Mouse (Mus musculus) midbrain, embryonic 10.5 days (tissue): ENCODE measurements around the gene Rps6. TPM values are rescaled to one million over a fixed set of nuclear protein-coding genes. Genes with fewer than 3 reads are reported as not detected.

Source experiments
- DNase-seq: peaks from one replicate; pipeline ENCODE4 v3.0.0-alpha.2; 2017; ENCODE audit warnings: low spot score
- H3K27ac ChIP-seq: fragments of 300-500 bp; sonication (generic); replicated peaks from 2 replicates; pipeline ENCODE4 v1.5.1; 2016; ENCODE audit warnings: mild to moderate bottlenecking
- H3K27me3 ChIP-seq: fragments of 300-500 bp; sonication (generic); 2 replicates; pipeline ENCODE4 v1.6.1; 2016; ENCODE audit warnings: low read depth, mild to moderate bottlenecking; ENCODE audit not compliant: poor library complexity, severe bottlenecking
- H3K36me3 ChIP-seq: fragments of 300-500 bp; sonication (generic); 2 replicates; pipeline ENCODE4 v1.6.1; 2016; ENCODE audit warnings: mild to moderate bottlenecking, moderate library complexity
- H3K4me1 ChIP-seq: fragments of 300-500 bp; sonication (generic); 2 replicates; pipeline ENCODE4 v1.6.1; 2016
- H3K4me3 ChIP-seq: fragments of 300-500 bp; sonication (generic); 2 replicates; pipeline ENCODE4 v1.5.1; 2016; ENCODE audit warnings: mild to moderate bottlenecking, moderate library complexity
- H3K9me3 ChIP-seq: fragments of 300-500 bp; sonication (generic); replicated peaks from 2 replicates; pipeline ENCODE4 v1.6.1; 2016; ENCODE audit warnings: mild to moderate bottlenecking
- WGBS: fragments of 180-500 bp; shearing (Covaris S2); methylation state at CpG from one replicate; pipeline ENCODE4 v1.1.7; 2016; 5-methylcytosine and 5-hydroxymethylcytosine counted together
- polyA plus RNA-seq: library from polyadenylated mRNA; unstranded; fragments of >200 nt; fragmentation: Nextera tagmentation; extraction: Ambion mirVana; gene quantifications from 2 replicates; pipeline ENCODE4 v1.2.1, GENCODE M21; 2016

Rps6 gene
- 583 and 651 TPM in 2 replicates for polyA plus RNA-seq

DNA sequence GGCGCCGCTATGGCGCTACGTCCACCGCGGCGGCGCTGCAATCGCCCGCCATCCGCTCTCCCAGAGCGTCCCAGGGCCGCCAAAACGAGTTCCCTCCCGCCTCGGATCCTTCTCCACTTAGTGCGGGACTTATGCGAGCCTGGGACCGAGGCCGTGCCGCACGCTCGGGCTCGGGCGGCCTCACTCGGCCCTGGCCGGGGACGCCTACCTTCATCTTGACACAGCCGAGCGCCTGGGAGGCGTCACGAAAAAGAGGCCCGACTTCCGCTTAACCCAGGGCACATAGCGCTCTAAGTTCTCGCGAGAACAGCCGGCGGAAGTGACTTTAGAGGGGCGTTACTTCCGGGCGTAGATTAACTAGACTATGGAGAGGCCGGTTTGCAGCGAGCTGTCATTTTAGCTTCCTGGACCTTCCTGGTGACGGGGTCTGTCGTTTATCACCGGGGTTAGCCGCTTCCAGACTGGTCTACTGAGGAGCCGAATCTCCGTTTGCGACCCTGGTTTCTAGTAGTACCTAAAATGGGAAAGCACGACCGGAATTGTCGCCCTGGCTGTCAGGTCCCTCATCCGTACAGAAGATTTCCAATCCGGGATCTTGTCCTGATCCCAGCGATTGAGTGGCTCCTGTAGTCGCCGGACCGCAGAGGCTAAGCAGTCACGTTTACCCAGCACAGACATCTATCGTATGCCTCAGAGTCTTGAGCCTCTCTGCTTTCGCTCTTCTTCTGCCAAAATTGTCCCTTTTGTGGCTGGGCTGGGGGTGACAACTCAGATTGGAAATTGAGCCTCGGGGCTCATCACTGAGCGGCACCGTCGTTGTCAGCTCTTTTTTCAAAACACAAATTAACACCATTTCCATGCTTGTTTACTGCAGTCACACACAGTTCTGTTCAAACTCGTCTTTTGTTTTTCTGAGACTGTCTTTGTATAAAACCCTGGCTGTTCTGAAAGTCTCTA is at the start of gene Rps6:
Rps6 (minus strand) TSS at position 300 of the 957 bp plus-strand sequence.
- Histone ChIP-seq H3K36me3 (peaks cover 37% of the 10 kb centered on the region), H3K4me3 (peak within 1 kb of the TSS; percentile 99), H3K27ac (peak within 1 kb of the TSS; percentile 99), H3K4me1 (peaks cover 17% of the 10 kb centered on the region), H3K9me3 (no peaks in the 10 kb centered on the region), H3K27me3 (no peaks in the 10 kb centered on the region)
- peak; percentile 96 for DNase-seq
- under 1% methylated on average over 68 of the region's 68 CpGs for WGBS

DNA sequence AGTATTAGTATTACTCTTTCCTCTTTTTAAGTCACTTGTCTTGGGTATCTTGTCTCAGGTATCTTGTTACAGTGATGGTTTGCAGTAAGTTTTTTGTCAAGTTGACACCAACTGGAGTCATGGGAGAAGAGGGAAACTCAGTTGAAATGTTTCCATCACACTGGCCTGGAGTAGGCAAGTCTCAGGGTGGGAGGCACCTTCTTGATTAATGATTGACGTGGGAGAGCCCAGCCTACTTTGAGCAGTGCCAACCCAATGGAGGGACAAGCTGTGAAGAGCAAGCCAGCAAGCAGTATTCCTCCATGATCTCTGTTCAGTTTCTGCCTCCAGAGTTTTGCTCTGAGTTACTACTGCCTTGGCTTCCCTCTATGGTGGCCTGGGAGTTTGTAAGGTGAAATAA is 48.7 kb upstream of the Rps6 start:
- 83% methylated on average over 1 of the region's 1 CpGs for WGBS
- DNase-seq, result no peak

DNA sequence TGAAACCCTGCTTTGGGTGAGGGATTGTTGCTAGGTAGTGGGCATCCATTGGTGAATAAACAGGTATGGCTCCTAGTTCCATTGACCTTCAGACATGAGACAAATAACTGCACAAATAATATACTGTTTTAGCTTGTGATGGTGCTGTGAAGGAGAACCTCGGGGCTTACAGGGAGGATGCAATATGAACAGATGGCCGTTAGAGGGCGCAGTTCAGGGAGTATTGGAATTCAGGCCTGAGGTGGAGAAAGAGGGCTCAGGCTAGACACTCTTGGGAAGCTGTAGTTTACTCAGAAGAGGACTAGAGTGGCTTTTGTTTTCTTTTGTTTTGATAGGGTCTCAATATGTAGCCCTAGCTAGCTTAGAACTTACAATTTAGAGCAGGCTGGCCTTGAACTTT is 47.8 kb upstream of the Rps6 start:
- DNase-seq, result no peak
- no peak overlapping the region for H3K27ac ChIP-seq
- no peaks in the 10 kb centered on the region for H3K9me3 ChIP-seq
- H3K4me3 ChIP-seq, result no peak overlapping the region
- H3K36me3 ChIP-seq, result no peaks in the 10 kb centered on the region
- H3K4me1 ChIP-seq, result 0 out of 2 replicates have a peak, but pooled peaks cover 5% of the 10 kb centered on the region
- 40% methylated on average over 3 of the region's 3 CpGs for WGBS
- H3K27me3 ChIP-seq, result no peaks in the 10 kb centered on the region

More for the DNA sequence above, 48.7 kb upstream of the Rps6 start:
- no peaks in the 10 kb centered on the region for H3K9me3 ChIP-seq
- no peak overlapping the region for H3K27ac ChIP-seq
- 0 out of 2 replicates have a peak, but pooled peaks cover 5% of the 10 kb centered on the region for H3K4me1 ChIP-seq
- H3K36me3 ChIP-seq, result no peaks in the 10 kb centered on the region
- no peak overlapping the region for H3K4me3 ChIP-seq
- H3K27me3 ChIP-seq, result no peaks in the 10 kb centered on the region

DNA sequence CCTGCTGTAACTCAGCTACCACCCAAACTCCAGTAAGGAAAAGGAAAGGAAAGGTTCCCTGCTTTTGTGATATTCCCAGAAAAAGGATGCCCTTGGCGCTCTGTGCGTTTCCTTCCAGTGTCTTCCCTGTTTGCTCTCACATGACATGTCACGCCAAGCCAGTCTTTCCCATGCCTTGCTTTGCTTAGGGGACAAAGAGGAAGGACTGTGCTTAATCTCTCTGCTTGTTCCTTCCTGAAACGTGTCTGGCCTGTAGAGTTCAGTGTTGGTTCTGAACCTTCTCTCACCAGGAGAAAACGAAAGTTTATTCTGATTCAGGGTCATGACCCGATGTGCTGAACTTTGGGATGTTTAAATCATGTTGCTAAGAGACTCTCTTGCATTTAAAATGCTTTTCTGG is 45.1 kb upstream of the Rps6 start:
- H3K4me3 ChIP-seq, result no peak overlapping the region
- no peaks in the 10 kb centered on the region for H3K36me3 ChIP-seq
- WGBS, result 58% methylated on average over 6 of the region's 6 CpGs
- 0 out of 2 replicates have a peak, but pooled peaks cover 5% of the 10 kb centered on the region for H3K4me1 ChIP-seq
- no peaks in the 10 kb centered on the region for H3K27me3 ChIP-seq
- no peaks in the 10 kb centered on the region for H3K9me3 ChIP-seq
- peak overlapping the region; percentile 42 for H3K27ac ChIP-seq
- peak; percentile 13 for DNase-seq

DNA sequence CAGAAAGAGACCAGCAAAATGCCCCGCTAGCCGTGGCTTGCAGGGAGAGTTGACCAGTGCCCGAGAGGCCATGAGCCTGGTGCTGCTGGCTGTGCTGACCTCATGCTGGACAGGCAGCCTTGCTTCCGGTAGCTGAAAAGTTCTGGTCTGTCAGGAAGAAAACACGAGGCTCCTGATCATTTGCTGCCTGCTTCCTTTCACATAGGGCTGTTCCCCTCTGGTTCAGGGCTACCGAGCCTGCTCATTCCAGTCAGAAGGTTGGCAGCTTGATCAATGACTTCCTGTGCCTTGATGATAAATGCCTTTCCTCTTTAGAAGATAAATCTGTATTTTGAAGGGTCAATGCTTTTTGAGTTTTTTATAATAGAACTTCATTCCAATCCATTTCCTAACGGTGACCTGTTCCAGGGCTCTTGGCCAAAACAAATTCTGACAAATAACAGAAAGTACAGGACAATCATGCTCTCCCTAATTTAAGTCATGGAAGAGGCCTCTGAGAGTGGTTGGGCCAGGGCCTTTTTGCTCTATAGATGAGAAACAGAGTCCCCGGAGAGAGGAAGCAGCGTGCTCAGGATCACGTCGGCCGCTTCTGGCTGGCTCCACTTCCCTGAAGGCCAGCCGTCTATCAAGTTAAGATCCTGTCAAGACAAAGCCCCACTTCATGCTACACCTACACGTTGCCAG is 41.7 kb upstream of the Rps6 start:
- H3K9me3 ChIP-seq, result no peaks in the 10 kb centered on the region
- H3K4me1 ChIP-seq, result 0 out of 2 replicates have a peak, but pooled peaks cover 5% of the 10 kb centered on the region
- H3K27ac ChIP-seq, result no peak overlapping the region
- H3K36me3 ChIP-seq, result no peaks in the 10 kb centered on the region
- 79% methylated on average over 14 of the region's 14 CpGs for WGBS
- H3K27me3 ChIP-seq, result no peaks in the 10 kb centered on the region
- no peak overlapping the region for H3K4me3 ChIP-seq
- no peak for DNase-seq

DNA sequence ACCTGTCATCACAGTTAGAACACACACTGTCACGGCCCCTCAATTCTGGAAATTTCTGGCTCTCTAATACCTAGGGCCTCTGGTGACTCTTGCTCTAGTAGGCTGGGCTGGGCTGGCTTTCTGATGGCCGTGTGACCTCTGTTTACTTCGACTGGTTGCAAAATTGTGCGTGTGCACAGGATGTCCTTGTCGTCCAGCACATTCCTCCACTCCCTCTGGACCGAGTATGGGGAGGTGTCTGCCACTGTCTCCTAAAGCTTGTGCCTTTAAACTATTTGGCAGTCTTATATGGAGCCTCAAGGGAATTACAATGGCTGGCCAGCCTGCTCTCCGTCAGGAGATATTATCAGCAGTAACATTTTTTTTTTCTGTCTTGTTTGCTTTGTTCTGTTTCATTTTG is 40.2 kb upstream of the Rps6 start:
- 84% methylated on average over 7 of the region's 7 CpGs for WGBS
- Histone ChIP-seq H3K4me3 (no peak overlapping the region), H3K27me3 (no peaks in the 10 kb centered on the region), H3K9me3 (no peaks in the 10 kb centered on the region), H3K36me3 (no peaks in the 10 kb centered on the region), H3K4me1 (0 out of 2 replicates have a peak, but pooled peaks cover 5% of the 10 kb centered on the region), H3K27ac (no peak overlapping the region)
- no peak for DNase-seq

DNA sequence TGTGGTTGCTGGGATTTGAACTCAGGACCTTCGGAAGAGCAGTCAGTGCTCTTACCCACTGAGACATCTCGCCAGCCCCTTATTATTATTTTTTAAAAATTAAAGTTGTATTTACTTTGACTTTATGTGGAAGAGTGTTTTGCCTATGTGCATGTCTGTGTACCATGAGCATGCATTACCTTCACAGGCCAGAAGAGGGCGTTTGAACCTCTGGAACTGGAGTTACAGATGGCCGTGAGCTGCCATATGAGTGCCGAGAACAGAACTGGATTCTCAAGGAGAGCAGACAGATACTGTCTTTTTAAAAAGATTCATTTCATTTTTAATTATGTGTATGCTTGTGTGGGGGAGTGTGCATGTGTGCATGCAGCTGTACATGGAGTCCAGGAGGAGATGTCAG is 30.7 kb upstream of the Rps6 start:
- no peaks in the 10 kb centered on the region; the same call in 1 of the 2 replicates for H3K4me1 ChIP-seq
- no peak overlapping the region for H3K4me3 ChIP-seq
- no peaks in the 10 kb centered on the region for H3K9me3 ChIP-seq
- H3K36me3 ChIP-seq, result no peaks in the 10 kb centered on the region
- WGBS, result 71% methylated on average over 5 of the region's 5 CpGs
- no peak overlapping the region for H3K27ac ChIP-seq
- no peaks in the 10 kb centered on the region for H3K27me3 ChIP-seq
- DNase-seq, result no peak

DNA sequence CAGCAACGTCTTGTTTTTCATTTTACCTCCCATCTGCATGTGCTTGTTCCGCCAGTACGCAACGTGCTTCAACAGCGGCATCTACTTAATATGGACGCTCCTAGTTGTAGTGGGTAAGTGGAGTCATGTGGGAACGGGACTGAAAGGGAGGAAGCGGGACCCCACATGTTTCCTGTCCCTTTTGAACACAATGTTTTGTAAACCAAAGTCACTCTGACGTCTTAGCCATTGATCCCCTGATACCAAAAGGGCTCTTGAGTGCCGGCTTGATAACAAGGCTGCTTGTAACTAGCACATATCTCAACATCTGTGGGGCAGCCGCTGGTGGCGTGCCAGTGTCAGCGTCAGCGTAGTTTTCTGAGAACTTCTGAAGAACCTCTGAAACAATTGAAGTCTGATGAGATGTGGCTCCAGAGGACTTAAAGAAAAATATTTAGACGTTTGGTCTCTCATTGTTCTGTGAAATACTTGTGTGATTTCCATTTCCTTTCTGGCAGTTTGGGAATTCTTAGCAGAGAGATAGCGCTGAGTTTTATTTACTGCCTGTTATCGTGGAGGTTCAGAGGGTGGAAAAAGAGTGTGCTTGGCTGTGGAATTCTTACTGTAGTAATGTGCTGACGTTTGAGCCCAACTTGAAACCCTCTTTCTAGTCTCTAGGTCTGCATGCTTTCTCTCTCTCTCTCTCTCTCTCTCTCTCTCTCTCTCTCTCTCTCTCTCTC is 29.1 kb upstream of the Rps6 start:
- 49% methylated on average over 18 of the region's 18 CpGs for WGBS
- Histone ChIP-seq H3K27me3 (no peaks in the 10 kb centered on the region), H3K27ac (no peak overlapping the region), H3K36me3 (no peaks in the 10 kb centered on the region), H3K4me3 (peak overlapping the region; percentile 30), H3K4me1 (no peaks in the 10 kb centered on the region; the same call in 1 of the 2 replicates), H3K9me3 (no peaks in the 10 kb centered on the region)
- DNase-seq, result no peak

DNA sequence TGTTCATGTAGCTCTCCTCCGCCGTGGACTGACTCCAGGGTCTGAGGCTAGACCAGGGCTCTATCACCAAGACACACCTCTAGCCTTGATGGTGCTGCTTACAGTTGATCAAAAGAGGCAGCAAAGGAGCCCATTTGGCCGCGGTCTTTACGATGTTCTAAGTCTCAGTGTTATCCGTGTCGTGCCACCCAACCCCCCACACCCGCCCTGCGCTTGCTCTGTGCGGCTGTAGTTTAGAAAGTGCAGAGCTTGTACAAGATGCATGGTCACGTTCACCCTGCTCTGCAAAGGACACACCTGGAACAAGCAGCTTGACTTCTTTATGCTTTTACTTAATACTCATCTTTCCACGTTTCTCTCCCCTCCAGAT is 28.6 kb upstream of the Rps6 start:
- 55% methylated on average over 12 of the region's 12 CpGs for WGBS
- DNase-seq, result no peak
- Histone ChIP-seq H3K4me1 (no peaks in the 10 kb centered on the region; the same call in 1 of the 2 replicates), H3K36me3 (no peaks in the 10 kb centered on the region), H3K4me3 (peak overlapping the region; percentile 30), H3K9me3 (no peaks in the 10 kb centered on the region), H3K27ac (no peak overlapping the region), H3K27me3 (no peaks in the 10 kb centered on the region)

DNA sequence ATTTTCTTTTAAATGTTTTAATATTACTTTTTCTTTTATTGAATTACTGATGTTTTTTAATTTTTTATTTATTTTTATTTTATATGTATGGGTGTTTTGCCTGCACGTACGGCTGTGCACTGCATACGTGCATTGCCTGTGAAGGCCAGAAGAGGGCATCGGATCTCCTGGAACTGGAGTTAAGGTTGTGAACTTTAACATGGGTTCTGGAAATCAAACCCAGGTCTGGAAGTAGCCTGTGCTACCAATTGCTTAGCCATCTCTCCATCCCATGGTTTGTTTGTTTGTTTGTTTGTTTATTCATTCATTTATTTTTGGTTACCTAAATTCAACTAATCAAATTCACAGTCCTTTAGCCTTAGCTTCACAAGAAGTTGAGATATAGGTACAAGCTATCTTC is 27.7 kb upstream of the Rps6 start:
- Histone ChIP-seq H3K9me3 (no peaks in the 10 kb centered on the region), H3K27ac (no peak overlapping the region), H3K4me3 (no peak overlapping the region), H3K27me3 (no peaks in the 10 kb centered on the region), H3K4me1 (no peaks in the 10 kb centered on the region; the same call in 1 of the 2 replicates), H3K36me3 (no peaks in the 10 kb centered on the region)
- DNase-seq, result peak; percentile 33
- 45% methylated on average over 4 of the region's 4 CpGs for WGBS

DNA sequence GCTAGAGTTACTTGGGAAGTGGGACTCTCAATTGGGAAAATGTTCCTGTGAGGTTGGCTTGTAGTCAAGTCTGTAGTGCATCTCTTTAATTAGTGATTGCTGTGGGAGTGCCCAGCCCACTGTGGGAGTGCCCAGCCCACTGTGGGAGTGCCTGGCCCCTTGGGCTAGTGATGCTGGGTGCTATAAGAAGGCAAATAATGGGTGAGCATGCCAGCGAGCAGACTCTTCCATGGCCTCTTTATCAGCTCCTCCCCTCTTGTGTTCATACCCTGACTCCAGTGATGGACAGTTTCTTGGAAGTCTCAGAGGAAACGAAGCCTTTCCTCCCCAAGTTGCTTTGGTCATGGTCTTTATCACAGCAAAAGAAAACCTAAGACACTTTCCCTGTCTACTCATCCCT is 25.2 kb upstream of the Rps6 start:
- no peak overlapping the region for H3K4me3 ChIP-seq
- DNase-seq, result no peak
- no peaks in the 10 kb centered on the region; the same call in 1 of the 2 replicates for H3K4me1 ChIP-seq
- H3K36me3 ChIP-seq, result no peaks in the 10 kb centered on the region
- 60% methylated on average over 2 of the region's 2 CpGs for WGBS
- H3K9me3 ChIP-seq, result no peaks in the 10 kb centered on the region
- no peak overlapping the region for H3K27ac ChIP-seq
- H3K27me3 ChIP-seq, result no peaks in the 10 kb centered on the region

DNA sequence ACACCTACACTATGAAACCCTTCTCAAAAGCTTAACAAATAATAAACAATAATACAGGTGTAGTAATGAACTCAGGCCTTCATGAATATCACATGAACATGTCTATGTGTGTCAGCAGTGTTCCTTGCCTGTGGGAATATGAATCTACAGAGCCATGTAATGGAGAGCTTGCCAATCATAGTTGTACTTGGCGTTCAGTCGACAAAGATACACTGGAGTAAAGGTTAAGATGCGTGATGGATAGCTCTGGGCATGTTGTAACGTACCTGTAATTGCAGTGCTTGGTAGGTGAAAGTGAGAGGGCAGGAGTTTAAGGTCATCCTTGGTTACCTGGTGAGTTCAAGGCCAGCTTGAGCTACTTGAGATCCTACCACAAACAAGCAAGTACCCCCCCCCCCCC is 24.0 kb upstream of the Rps6 start:
- whole genome bisulfite sequencing, result 91% methylated on average over 4 of the region's 4 CpGs
- H3K27ac ChIP-seq, result no peak overlapping the region
- no peaks in the 10 kb centered on the region for H3K36me3 ChIP-seq
- H3K9me3 ChIP-seq, result no peaks in the 10 kb centered on the region
- H3K4me3 ChIP-seq, result no peak overlapping the region
- peaks cover under 1% of the 10 kb centered on the region for H3K4me1 ChIP-seq
- DNase-seq, result no peak
- peaks cover 6% of the 10 kb centered on the region for H3K27me3 ChIP-seq
